Mouse (Mus musculus): ENCODE data around the gene Kcnmb2. TPM values are rescaled to one million over a fixed set of nuclear protein-coding genes. Genes with fewer than 3 reads are reported as not detected.

The Kcnmb2 gene
- total and polyA plus RNA-seq, 3 experiments, result not detected

DNA sequence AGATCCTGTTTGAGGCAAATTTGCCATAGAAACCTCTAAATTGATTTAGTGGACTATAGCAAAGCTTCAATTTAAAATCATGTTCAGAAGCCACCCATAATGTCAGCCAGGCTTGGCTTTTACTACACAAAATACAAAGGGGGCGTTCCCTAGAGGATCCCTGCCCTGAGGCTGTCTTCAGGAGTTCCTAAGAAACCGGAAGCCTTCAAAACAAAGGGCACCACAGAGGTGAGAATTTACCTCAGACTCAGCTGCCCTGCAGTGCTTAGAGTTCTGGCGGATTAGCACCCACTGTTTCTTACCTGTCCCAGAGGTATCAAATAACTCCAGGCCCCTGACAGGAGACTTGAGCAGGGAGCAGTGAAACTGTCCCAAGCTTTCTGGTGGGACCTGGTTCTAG, 77.4 kb downstream of the Kcnmb2 start:
- dilution Hi-C loops (cut with MboI; ENCODE audit: extremely low pct_ligation_motif_present, extremely low pct_unique_long_range_greater_than_20kb, low sequenced_read_pairs), result no loop called here

DNA sequence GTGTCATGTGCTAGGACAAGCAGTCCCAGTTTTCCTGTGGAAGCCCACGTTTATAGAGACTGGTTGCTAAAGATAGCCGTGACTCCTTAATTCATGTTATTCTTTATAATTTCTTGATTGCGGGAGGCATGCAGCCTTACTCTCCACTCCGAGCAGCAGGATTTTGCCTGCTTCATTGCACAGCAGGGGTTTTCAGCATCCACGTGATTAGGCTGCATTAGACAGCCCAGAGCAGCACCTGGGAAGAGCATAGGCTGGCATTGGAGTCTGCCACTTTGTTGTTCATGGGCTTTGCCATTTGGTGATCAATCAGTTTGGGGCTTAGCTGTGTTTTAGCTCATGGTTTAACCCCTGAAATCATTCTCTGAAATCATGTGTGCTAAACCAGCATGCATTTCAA, 80.1 kb downstream of the Kcnmb2 start:
- no peak for DNase-seq (ENCODE audit: extremely low read depth)

More for the DNA sequence above, 77.4 kb downstream of the Kcnmb2 start:
- no peaks in the 10 kb centered on the region for H3K36me3 ChIP-seq (replicated peaks in 1 of 2; ENCODE audit: control insufficient read depth in 1 of 2, insufficient read depth in 1 of 2, low read length in 1 of 2)
- H3K9me3 ChIP-seq (replicated peaks; ENCODE audit: low read length), result no peaks in the 10 kb centered on the region
- no peak overlapping the region for H3K9ac ChIP-seq (ENCODE audit: insufficient read depth, low read depth)
- no peaks in the 10 kb centered on the region for H3K27me3 ChIP-seq (replicated peaks)
- H3K4me3 ChIP-seq (replicated peaks in 1 of 3; ENCODE audit: low read depth in 2 of 3, low read length in 2 of 3, poor library complexity in 1 of 3), result no peak overlapping the region
- H3K27ac ChIP-seq (ENCODE audit: insufficient read depth, low read depth), result no peak overlapping the region
- in situ Hi-C loops (cut with MboI; ENCODE audit: low pct_ligation_motif_present, low pct_unique_long_range_greater_than_20kb, low sequenced_read_pairs), result no loop called here
- H3K4me1 ChIP-seq (ENCODE audit: control insufficient read depth in 1 of 2, insufficient read depth in 2 of 2), result peaks cover 0 to 12% of the 10 kb centered on the region in 2 experiments; a peak in 1 of 4 replicates
- no peaks in the 10 kb centered on the region for H3K79me2 ChIP-seq (replicated peaks; ENCODE audit: control insufficient read depth, extremely low read depth, insufficient read depth, poor library complexity, severe bottlenecking)
- no peak for DNase-seq (ENCODE audit: extremely low read depth)
- TF ChIP-seq ZKSCAN1 (IDR thresholded peaks at IDR 0.05; ENCODE audit: borderline replicate concordance, low read depth, low read length), result no peak
- H3K4me2 ChIP-seq (ENCODE audit: insufficient read depth, low read depth, poor library complexity, severe bottlenecking), result no peak overlapping the region

DNA sequence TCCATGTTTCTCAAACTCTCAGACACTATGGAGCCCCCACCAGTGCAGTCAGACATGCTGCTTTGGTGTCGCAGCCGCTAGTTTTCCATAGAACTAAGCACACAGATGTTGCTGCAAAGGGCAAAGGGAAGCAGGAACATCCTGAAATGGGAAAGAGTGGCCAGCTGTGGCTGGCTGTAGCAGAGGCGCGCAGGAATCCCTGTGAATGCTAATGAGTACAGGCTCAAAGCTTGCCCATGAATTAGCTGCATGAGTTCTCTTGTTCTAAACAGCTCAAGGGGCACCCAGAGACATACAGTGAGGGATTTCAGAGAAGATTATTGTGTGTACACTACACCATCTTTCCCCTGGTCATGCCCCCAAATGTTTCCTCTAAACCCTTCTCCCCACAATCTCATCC, 82.8 kb downstream of the Kcnmb2 start:
- H3K9me3 ChIP-seq (replicated peaks; ENCODE audit: low read length), result no peaks in the 10 kb centered on the region
- TF ChIP-seq RAD21 (IDR thresholded peaks at IDR 0.05; ENCODE audit: low read depth, low read length), result no peak
- no peak for TF ChIP-seq E2F4 (IDR thresholded peaks at IDR 0.05; ENCODE audit: insufficient replicate concordance, low read depth, low read length)
- no peak for TF ChIP-seq NELFE (IDR thresholded peaks at IDR 0.05; ENCODE audit: low read depth, low read length)
- no peak for TF ChIP-seq JUN (IDR thresholded peaks at IDR 0.05; ENCODE audit: insufficient read depth, low read depth, low read length)
- TF ChIP-seq ZNF384 (IDR thresholded peaks at IDR 0.05; ENCODE audit: low read depth, low read length), result no peak
- TF ChIP-seq EP300 (IDR thresholded peaks at IDR 0.05; ENCODE audit: low read length), result no peak
- no peak for TF ChIP-seq ZKSCAN1 (IDR thresholded peaks at IDR 0.05; ENCODE audit: borderline replicate concordance, low read depth, low read length)
- no peak for TF ChIP-seq RCOR1 (conservative IDR thresholded peaks at IDR 0.05; ENCODE audit: low read depth, low read length)
- no peak overlapping the region for H3K4me2 ChIP-seq (ENCODE audit: insufficient read depth, low read depth, poor library complexity, severe bottlenecking)
- no peak overlapping the region for H3K27ac ChIP-seq (ENCODE audit: insufficient read depth, low read depth)
- in situ Hi-C loops (cut with MboI; ENCODE audit: low pct_ligation_motif_present, low pct_unique_long_range_greater_than_20kb, low sequenced_read_pairs), result no loop called here
- dilution Hi-C loops (cut with MboI; ENCODE audit: extremely low pct_ligation_motif_present, extremely low pct_unique_long_range_greater_than_20kb, low sequenced_read_pairs), result no loop called here
- no peaks in the 10 kb centered on the region for H3K79me2 ChIP-seq (replicated peaks; ENCODE audit: control insufficient read depth, extremely low read depth, insufficient read depth, poor library complexity, severe bottlenecking)
- H3K4me1 ChIP-seq (ENCODE audit: control insufficient read depth in 1 of 2, insufficient read depth in 2 of 2), result no peaks in the 10 kb centered on the region
- no peak overlapping the region for H3K9ac ChIP-seq (ENCODE audit: insufficient read depth, low read depth)
- H3K27me3 ChIP-seq (replicated peaks), result no peaks in the 10 kb centered on the region
- no peak overlapping the region for H3K4me3 ChIP-seq (replicated peaks in 1 of 3; ENCODE audit: low read depth in 2 of 3, low read length in 2 of 3, poor library complexity in 1 of 3)
- H3K36me3 ChIP-seq (replicated peaks in 1 of 2; ENCODE audit: control insufficient read depth in 1 of 2, insufficient read depth in 1 of 2, low read length in 1 of 2), result no peaks in the 10 kb centered on the region
- DNase-seq (ENCODE audit: extremely low read depth), result no peak

More for the DNA sequence above, 80.1 kb downstream of the Kcnmb2 start:
- dilution Hi-C loops (cut with MboI; ENCODE audit: extremely low pct_ligation_motif_present, extremely low pct_unique_long_range_greater_than_20kb, low sequenced_read_pairs) (no loop called here), in situ Hi-C loops (cut with MboI; ENCODE audit: low pct_ligation_motif_present, low pct_unique_long_range_greater_than_20kb, low sequenced_read_pairs) (no loop called here)
- no peak overlapping the region for H3K9ac ChIP-seq (ENCODE audit: insufficient read depth, low read depth)
- H3K27ac ChIP-seq (ENCODE audit: insufficient read depth, low read depth), result no peak overlapping the region
- no peaks in the 10 kb centered on the region for H3K27me3 ChIP-seq (replicated peaks)
- no peaks in the 10 kb centered on the region for H3K79me2 ChIP-seq (replicated peaks; ENCODE audit: control insufficient read depth, extremely low read depth, insufficient read depth, poor library complexity, severe bottlenecking)
- peaks cover 0 to 6% of the 10 kb centered on the region in 2 experiments; a peak in 1 of 4 replicates for H3K4me1 ChIP-seq (ENCODE audit: control insufficient read depth in 1 of 2, insufficient read depth in 2 of 2)
- no peak overlapping the region for H3K4me2 ChIP-seq (ENCODE audit: insufficient read depth, low read depth, poor library complexity, severe bottlenecking)
- no peaks in the 10 kb centered on the region for H3K9me3 ChIP-seq (replicated peaks; ENCODE audit: low read length)
- no peaks in the 10 kb centered on the region for H3K36me3 ChIP-seq (replicated peaks in 1 of 2; ENCODE audit: control insufficient read depth in 1 of 2, insufficient read depth in 1 of 2, low read length in 1 of 2)
- H3K4me3 ChIP-seq (replicated peaks in 1 of 3; ENCODE audit: low read depth in 2 of 3, low read length in 2 of 3, poor library complexity in 1 of 3), result no peak overlapping the region
- TF ChIP-seq BHLHE40 (IDR thresholded peaks at IDR 0.05; ENCODE audit: low read depth, low read length), result no peak
- TF ChIP-seq TCF12 (IDR thresholded peaks at IDR 0.05; ENCODE audit: low read depth, low read length), result no peak
- no peak for TF ChIP-seq ZNF384 (IDR thresholded peaks at IDR 0.05; ENCODE audit: low read depth, low read length)
- TF ChIP-seq MEF2A (IDR thresholded peaks at IDR 0.05; ENCODE audit: borderline replicate concordance, low read depth, low read length), result no peak
- no peak for TF ChIP-seq ZC3H11A (IDR thresholded peaks at IDR 0.05; ENCODE audit: low read depth, low read length)
- TF ChIP-seq SMC3 (IDR thresholded peaks at IDR 0.05; ENCODE audit: low read depth, low read length), result no peak
- TF ChIP-seq EP300 (IDR thresholded peaks at IDR 0.05; ENCODE audit: low read length), result no peak
- no peak for TF ChIP-seq NRF1 (IDR thresholded peaks at IDR 0.05; ENCODE audit: low read depth, low read length)
- no peak for TF ChIP-seq SIN3A (IDR thresholded peaks at IDR 0.05; ENCODE audit: low read length)
- no peak for TF ChIP-seq CHD1 (IDR thresholded peaks at IDR 0.05; ENCODE audit: low read depth, low read length)
- TF ChIP-seq HCFC1 (IDR thresholded peaks at IDR 0.05; ENCODE audit: low read depth, low read length), result no peak
- no peak for TF ChIP-seq MAZ (IDR thresholded peaks at IDR 0.05; ENCODE audit: low read depth, low read length)
- no peak for TF ChIP-seq GABPA (IDR thresholded peaks at IDR 0.05; ENCODE audit: insufficient replicate concordance, low read depth, low read length)
- TF ChIP-seq MAFK (IDR thresholded peaks at IDR 0.05; ENCODE audit: insufficient replicate concordance, low read length), result no peak
